Comparison of ENCODE assay signal across 8 mouse cellular contexts in genomic region chr2:163420366-163420886, GRCm38 (mm10). TPM values are rescaled to one million over a fixed set of nuclear protein-coding genes. Genes with fewer than 3 reads are reported as not detected.
DNase-seq lines count a peak whose midpoint lies in the region; ATAC-seq and TF ChIP-seq lines count a peak whose summit lies in the region.

No protein-coding gene starts in this region.

- peak overlapping the region; percentile 82 for H3K9ac ChIP-seq in hindbrain, embryonic 13.5 days
- peak overlapping the region; percentile 74 for H3K9ac ChIP-seq in midbrain, embryonic 11.5 days (ENCODE audit: low read length)

- intact Hi-C loops in left cerebral cortex, adult 2 months (cut with DNase I): no loop called here

- H3K36me3 ChIP-seq in hindbrain, embryonic 13.5 days: peaks cover 7% of the 10 kb centered on the region
- no peaks in the 10 kb centered on the region for H3K36me3 ChIP-seq in midbrain, embryonic 11.5 days (ENCODE audit: control insufficient read depth, insufficient read depth, low read length)

- peaks cover 20% of the 10 kb centered on the region for H3K4me1 ChIP-seq in bone marrow macrophage, adult 2 months (ENCODE audit: control insufficient read depth, insufficient read depth, low read length)
- H3K4me1 ChIP-seq in hindbrain, embryonic 13.5 days (replicated peaks): peaks cover 37% of the 10 kb centered on the region
- H3K4me1 ChIP-seq in midbrain, embryonic 11.5 days (ENCODE audit: control insufficient read depth, insufficient read depth, low read length): peaks cover 15% of the 10 kb centered on the region

- H3K4me3 ChIP-seq in left cerebral cortex, adult 2 months: peak overlapping the region; percentile 65
- H3K4me3 ChIP-seq in bone marrow macrophage, adult 2 months (ENCODE audit: insufficient read depth, low read length): peak overlapping the region; percentile 79
- H3K4me3 ChIP-seq in hindbrain, embryonic 13.5 days: peak overlapping the region; percentile 99
- peak overlapping the region; percentile 94 for H3K4me3 ChIP-seq in midbrain, embryonic 11.5 days (ENCODE audit: low read depth, low read length)

- no peak for DNase-seq in left cerebral cortex, adult 2 months (ENCODE audit: extremely low spot score in 1 of 2, low spot score in 2 of 2)
- DNase-seq in left cerebral cortex, adult 18-20 months (ENCODE audit: low spot score in 2 of 2): no peak
- DNase-seq in midbrain, embryonic 11.5 days (ENCODE audit: low spot score, missing footprints): no peak
- DNase-seq in gastrocnemius, postnatal 25 days: no peak
- DNase-seq in spleen, postnatal 36 days (ENCODE audit: low spot score in 2 of 2): no peak
- no peak for DNase-seq in right cerebral cortex, adult 18-20 months

- no peaks in the 10 kb centered on the region for H3K9me3 ChIP-seq in hindbrain, embryonic 13.5 days
- H3K9me3 ChIP-seq in midbrain, embryonic 11.5 days (ENCODE audit: control insufficient read depth, low read length): no peaks in the 10 kb centered on the region

- no peak for TF ChIP-seq POLR2A in bone marrow macrophage, adult 2 months (IDR thresholded peaks at IDR 0.05; ENCODE audit: borderline replicate concordance, low read depth, low read length)

- ATAC-seq in hindbrain, embryonic 13.5 days (ENCODE audit: low FRiP score): no peak
- no peak for ATAC-seq in midbrain, embryonic 11.5 days (ENCODE audit: low FRiP score)

- peak overlapping the region; percentile 82 for H3K4me2 ChIP-seq in hindbrain, embryonic 13.5 days
- H3K4me2 ChIP-seq in midbrain, embryonic 11.5 days: peak overlapping the region; percentile 62

- H3K27ac ChIP-seq in left cerebral cortex, adult 2 months: peak overlapping the region; percentile 89; the same call in 1 of the 2 replicates
- H3K27ac ChIP-seq in bone marrow macrophage, adult 2 months (ENCODE audit: insufficient read depth, low read depth, low read length): peak overlapping the region; percentile 94
- H3K27ac ChIP-seq in hindbrain, embryonic 13.5 days: no peak overlapping the region
- no peak overlapping the region for H3K27ac ChIP-seq in midbrain, embryonic 11.5 days (ENCODE audit: low read depth, low read length)

- 43% methylated on average over 10 of the region's 10 CpGs for WGBS in hindbrain, embryonic 13.5 days
- WGBS in midbrain, embryonic 11.5 days: 47% methylated on average over 10 of the region's 10 CpGs

- no peak for TF ChIP-seq CTCF in left cerebral cortex, adult 2 months (IDR thresholded peaks at IDR 0.05)
- no peak for TF ChIP-seq CTCF in bone marrow macrophage, adult 2 months (IDR thresholded peaks at IDR 0.05; ENCODE audit: low read depth, low read length)

- H3K27me3 ChIP-seq in hindbrain, embryonic 13.5 days: no peaks in the 10 kb centered on the region
- no peaks in the 10 kb centered on the region for H3K27me3 ChIP-seq in midbrain, embryonic 11.5 days (ENCODE audit: control insufficient read depth, insufficient read depth, low read length)

RNA-seq across cellular contexts. Expression of gene Oser1, which starts 4.1 kb away (rescaled TPM):
- 10 to 100 TPM; 20.7 to 23.8 TPM for total RNA-seq in left cerebral cortex, adult 2 months (2021)
- 10 to 100 TPM; 22.2 to 25.0 TPM for total RNA-seq in left cerebral cortex, adult 18-20 months (2021)
- polyA plus RNA-seq in bone marrow macrophage, adult 2 months (2012; ENCODE audit: insufficient read depth, insufficient read length, missing spikeins): 68.5 and 74.8 TPM in 2 replicates
- 75.0 and 76.2 TPM in 2 replicates for polyA plus RNA-seq in hindbrain, embryonic 13.5 days (2015; fragmentation: Nextera tagmentation; extraction: Ambion mirVana)
- polyA plus RNA-seq in midbrain, embryonic 11.5 days (2014; fragmentation: Nextera tagmentation; extraction: Ambion mirVana): 89.2 and 91.9 TPM in 2 replicates
- 10 to 100 TPM; 23.8 to 27.0 TPM for total RNA-seq in gastrocnemius, postnatal 25 days (2021)

RNA-seq across cellular contexts. Expression of gene Gdap1l1, which starts 17.9 kb away (rescaled TPM):
- total RNA-seq in left cerebral cortex, adult 2 months (2021): 10 to 100 TPM; 67.7 to 70.7 TPM
- 10 to 100 TPM; 71.5 to 73.3 TPM for total RNA-seq in left cerebral cortex, adult 18-20 months (2021)
- 0.63 and 0.89 TPM in 2 replicates for polyA plus RNA-seq in bone marrow macrophage, adult 2 months (2012; ENCODE audit: insufficient read depth, insufficient read length, missing spikeins)
- polyA plus RNA-seq in hindbrain, embryonic 13.5 days (2015; fragmentation: Nextera tagmentation; extraction: Ambion mirVana): 121 and 129 TPM in 2 replicates
- 42.8 and 42.9 TPM in 2 replicates for polyA plus RNA-seq in midbrain, embryonic 11.5 days (2014; fragmentation: Nextera tagmentation; extraction: Ambion mirVana)
- total RNA-seq in gastrocnemius, postnatal 25 days (2021): not detected

RNA-seq across cellular contexts. Expression of gene Jph2, which starts 22.6 kb away (rescaled TPM):
- total RNA-seq in left cerebral cortex, adult 2 months (2021): under 1 TPM; 0.63 to 0.81 TPM
- under 1 TPM; 0.56 to 0.58 TPM for total RNA-seq in left cerebral cortex, adult 18-20 months (2021)
- not detected in 2 replicates for polyA plus RNA-seq in bone marrow macrophage, adult 2 months (2012; ENCODE audit: insufficient read depth, insufficient read length, missing spikeins)
- polyA plus RNA-seq in hindbrain, embryonic 13.5 days (2015; fragmentation: Nextera tagmentation; extraction: Ambion mirVana): 0.38 and 0.49 TPM in 2 replicates
- polyA plus RNA-seq in midbrain, embryonic 11.5 days (2014; fragmentation: Nextera tagmentation; extraction: Ambion mirVana): 0.19 TPM in 2 replicates
- 100 to 1,000 TPM; 424 to 451 TPM for total RNA-seq in gastrocnemius, postnatal 25 days (2021)

RNA-seq across cellular contexts. Expression of gene Fitm2, which starts 52.0 kb away (rescaled TPM):
- total RNA-seq in left cerebral cortex, adult 2 months (2021): 10 to 100 TPM; 19.2 to 20.2 TPM
- 10 to 100 TPM; 20.1 to 20.8 TPM for total RNA-seq in left cerebral cortex, adult 18-20 months (2021)
- 2.0 and 2.6 TPM in 2 replicates for polyA plus RNA-seq in bone marrow macrophage, adult 2 months (2012; ENCODE audit: insufficient read depth, insufficient read length, missing spikeins)
- 14.0 and 14.1 TPM in 2 replicates for polyA plus RNA-seq in hindbrain, embryonic 13.5 days (2015; fragmentation: Nextera tagmentation; extraction: Ambion mirVana)
- 9.3 and 9.6 TPM in 2 replicates for polyA plus RNA-seq in midbrain, embryonic 11.5 days (2014; fragmentation: Nextera tagmentation; extraction: Ambion mirVana)
- total RNA-seq in gastrocnemius, postnatal 25 days (2021): 10 to 100 TPM; 72.3 to 83.1 TPM

Comparison
In these comparisons a context has a peak if more than half of its experiments do, and no peak if none do; other contexts are left out.
1. H3K27ac ChIP-seq: peak in left cerebral cortex, adult 2 months (single experiment) and bone marrow macrophage, adult 2 months (single experiment); none in hindbrain, embryonic 13.5 days (single experiment) and midbrain, embryonic 11.5 days (single experiment).
2. RNA of gene Gdap1l1, which starts 17.9 kb away (total RNA-seq): 71.5 to 73.3 TPM in left cerebral cortex, adult 18-20 months and 67.7 to 70.7 TPM in left cerebral cortex, adult 2 months; not detected in gastrocnemius, postnatal 25 days; every median in the first group is over 10 times any median in the second.
3. RNA of gene Jph2, which starts 22.6 kb away (total RNA-seq): 424 to 451 TPM in gastrocnemius, postnatal 25 days; 0.63 to 0.81 TPM in left cerebral cortex, adult 2 months and 0.56 to 0.58 TPM in left cerebral cortex, adult 18-20 months; every median in the first group is over 100 times any median in the second.
4. Peak in every context shown above with its lines, with median percentiles within 50 percentile points of each other: H3K4me3 ChIP-seq.